9 mouse cellular contexts compared by ENCODE assay signal in the genomic region with DNA sequence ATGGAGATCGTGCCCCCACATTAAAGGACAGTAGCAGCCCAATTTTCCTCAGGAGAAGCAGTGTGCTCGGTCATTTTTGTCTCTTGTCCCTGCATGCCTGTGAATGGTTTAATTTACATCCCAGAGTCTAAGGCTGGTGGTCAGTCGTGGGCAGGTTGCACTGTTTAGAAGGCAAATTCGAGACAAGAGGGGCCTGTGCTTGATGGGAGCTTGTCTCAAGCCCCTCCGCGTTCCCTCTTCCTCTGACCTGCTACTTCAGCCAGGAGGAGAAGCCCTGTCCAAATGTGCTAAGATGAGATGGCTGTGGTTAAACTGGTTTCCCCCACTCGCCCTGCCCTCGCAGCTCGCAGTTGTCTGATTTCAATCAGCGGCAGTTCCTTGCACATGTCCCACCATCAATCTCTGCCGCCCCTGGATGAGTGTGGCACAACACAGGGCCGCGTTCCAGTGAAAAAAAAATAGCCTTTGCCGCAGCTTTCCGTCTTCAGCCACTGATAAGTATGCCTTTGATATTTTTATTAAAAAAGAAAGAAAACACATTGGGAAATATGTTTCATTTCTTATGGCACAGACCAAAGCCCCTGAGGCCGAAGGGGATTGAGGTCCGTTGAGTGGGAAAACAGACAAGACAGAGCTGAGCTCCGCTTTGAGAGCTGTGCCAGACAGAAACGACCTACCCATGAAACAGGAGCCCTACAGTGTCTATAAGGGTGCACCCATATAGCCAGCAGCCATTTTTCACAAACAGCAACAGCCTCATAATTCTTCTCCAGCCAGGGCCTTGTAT.
A peak's percentile ranks its signal among the peaks of the same experiment; 100 is the strongest.
DNase-seq lines count a peak whose midpoint lies in the region; ATAC-seq lines count a peak whose summit lies in the region.
"Had no signal": no experiment of that assay in that cellular context is flagged by ENCODE, and none has a peak within 500 bp of the region (broad histone marks: within the 10 kb centered on the region; RNA-seq: fewer than 3 reads in every experiment).

No protein-coding gene starts in this region.

- no peak for DNase-seq in lung, adult 18-20 months
- no peak for DNase-seq in right cerebral cortex, postnatal 25 days
- no peak for DNase-seq in urinary bladder, adult 2 months (ENCODE audit: low spot score)
- no peak for DNase-seq in urinary bladder, postnatal 14 days (ENCODE audit: low spot score)
- DNase-seq: right cerebral cortex, postnatal 4 days had no signal

- H3K9me3 ChIP-seq in lung, embryonic 15.5 days = no peaks in the 10 kb centered on the region
- no peaks in the 10 kb centered on the region for H3K9me3 ChIP-seq in forebrain, embryonic 13.5 days (replicated peaks)
- no peaks in the 10 kb centered on the region for H3K9me3 ChIP-seq in hindbrain, embryonic 16.5 days (ENCODE audit: control insufficient read depth, low read length)
- H3K9me3 ChIP-seq in neural tube, embryonic 14.5 days (ENCODE audit: control insufficient read depth, low read length) = no peaks in the 10 kb centered on the region

- H3K4me2 ChIP-seq in lung, embryonic 15.5 days = peak overlapping the region; percentile 38
- H3K4me2 ChIP-seq in forebrain, embryonic 13.5 days = peak overlapping the region; percentile 52
- peak overlapping the region; percentile 38 for H3K4me2 ChIP-seq in hindbrain, embryonic 16.5 days (ENCODE audit: low read length)
- peak overlapping the region; percentile 27; the same call in 1 of the 2 replicates for H3K4me2 ChIP-seq in neural tube, embryonic 14.5 days (ENCODE audit: low read depth, low read length)

- H3K4me1 ChIP-seq in lung, embryonic 15.5 days = peaks cover 11% of the 10 kb centered on the region; the same call in 1 of the 2 replicates
- peaks cover 10% of the 10 kb centered on the region; the same call in 1 of the 2 replicates for H3K4me1 ChIP-seq in forebrain, embryonic 13.5 days
- peaks cover 5% of the 10 kb centered on the region; the same call in 1 of the 2 replicates for H3K4me1 ChIP-seq in hindbrain, embryonic 16.5 days (ENCODE audit: control insufficient read depth, insufficient read depth, low read depth, low read length)
- H3K4me1 ChIP-seq in neural tube, embryonic 14.5 days (ENCODE audit: control insufficient read depth, insufficient read depth, low read length) = 0 out of 2 replicates have a peak, but pooled peaks cover 6% of the 10 kb centered on the region

- no peaks in the 10 kb centered on the region for H3K27me3 ChIP-seq in lung, embryonic 15.5 days
- H3K27me3 ChIP-seq in forebrain, embryonic 13.5 days = no peaks in the 10 kb centered on the region
- H3K27me3 ChIP-seq in hindbrain, embryonic 16.5 days (replicated peaks; ENCODE audit: control insufficient read depth, insufficient read depth, low read length) = no peaks in the 10 kb centered on the region
- H3K27me3 ChIP-seq in neural tube, embryonic 14.5 days (ENCODE audit: control insufficient read depth, insufficient read depth, low read length) = no peaks in the 10 kb centered on the region

- peak; percentile 65; the same call in 1 of the 2 replicates for ATAC-seq in lung, embryonic 15.5 days (ENCODE audit: borderline replicate concordance, extremely low read depth, low FRiP score, low TSS enrichment)
- peak; percentile 21; the same call in 1 of the 2 replicates for ATAC-seq in forebrain, embryonic 13.5 days
- peak; percentile 40 for ATAC-seq in hindbrain, embryonic 16.5 days
- ATAC-seq in neural tube, embryonic 14.5 days (ENCODE audit: low read depth) = peak; percentile 49; the same call in 1 of the 2 replicates

- H3K9ac ChIP-seq in lung, embryonic 15.5 days = no peak overlapping the region
- H3K9ac ChIP-seq in forebrain, embryonic 13.5 days = no peak overlapping the region
- peak overlapping the region; percentile 31; the same call in 1 of the 2 replicates for H3K9ac ChIP-seq in hindbrain, embryonic 16.5 days (ENCODE audit: low read depth, low read length)
- H3K9ac ChIP-seq in neural tube, embryonic 14.5 days (replicated peaks; ENCODE audit: low read depth, low read length) = no peak overlapping the region; the same call in 1 of the 2 replicates

- WGBS in lung, embryonic 15.5 days = 21% methylated on average over 19 of the region's 19 CpGs
- 79% methylated on average over 19 of the region's 19 CpGs for WGBS in forebrain, embryonic 13.5 days
- WGBS in hindbrain, embryonic 16.5 days = 54% methylated on average over 19 of the region's 19 CpGs
- 53% methylated on average over 19 of the region's 19 CpGs for WGBS in neural tube, embryonic 14.5 days

- no peak overlapping the region for H3K27ac ChIP-seq in lung, embryonic 15.5 days
- no peak overlapping the region for H3K27ac ChIP-seq in forebrain, embryonic 13.5 days
- no peak overlapping the region for H3K27ac ChIP-seq in hindbrain, embryonic 16.5 days (ENCODE audit: low read depth, low read length)
- no peak overlapping the region for H3K27ac ChIP-seq in neural tube, embryonic 14.5 days (ENCODE audit: low read depth, low read length)

- H3K4me3 ChIP-seq in lung, embryonic 15.5 days = no peak overlapping the region
- H3K4me3 ChIP-seq in forebrain, embryonic 13.5 days = no peak overlapping the region
- no peak overlapping the region for H3K4me3 ChIP-seq in hindbrain, embryonic 16.5 days (ENCODE audit: low read length)
- H3K4me3 ChIP-seq in neural tube, embryonic 14.5 days (ENCODE audit: low read depth, low read length) = no peak overlapping the region

- no peaks in the 10 kb centered on the region for H3K36me3 ChIP-seq in lung, embryonic 15.5 days
- no peaks in the 10 kb centered on the region for H3K36me3 ChIP-seq in forebrain, embryonic 13.5 days (ENCODE audit: poor library complexity, severe bottlenecking)
- H3K36me3 ChIP-seq in hindbrain, embryonic 16.5 days (ENCODE audit: control insufficient read depth, insufficient read depth, low read length) = no peaks in the 10 kb centered on the region
- no peaks in the 10 kb centered on the region for H3K36me3 ChIP-seq in neural tube, embryonic 14.5 days (ENCODE audit: control insufficient read depth, insufficient read depth, low read length)
